Mouse (Mus musculus): ENCODE measurements around the gene Cbarp. TPM values are rescaled to one million over a fixed set of nuclear protein-coding genes. Genes with fewer than 3 reads are reported as not detected.

The Cbarp gene
- polyA plus RNA-seq, 1 experiment = 3.8 TPM

- peaks cover 33% of the 10 kb centered on the region for H3K4me1 ChIP-seq (ENCODE audit: control insufficient read depth, insufficient read depth, low read length)
- H3K36me3 ChIP-seq (ENCODE audit: control insufficient read depth, insufficient read depth, low read length) = no peaks in the 10 kb centered on the region
- H3K27ac ChIP-seq (ENCODE audit: control insufficient read depth, insufficient read depth, low read depth, low read length) = peak overlapping the region; percentile 15; the same call in 1 of the 2 replicates
- peak overlapping the region; percentile 68 for H3K4me3 ChIP-seq (ENCODE audit: control insufficient read depth, low read depth, low read length)
- H3K27me3 ChIP-seq (ENCODE audit: control insufficient read depth, insufficient read depth, low read length) = no peaks in the 10 kb centered on the region
- TF ChIP-seq POLR2A (IDR thresholded peaks at IDR 0.05; ENCODE audit: control insufficient read depth, low read depth, low read length) = no peak
- no peak for TF ChIP-seq CTCF (IDR thresholded peaks at IDR 0.05; ENCODE audit: control insufficient read depth, insufficient read depth, insufficient replicate concordance, low read depth, low read length)
Measured at GRCm38 (mm10) chr10:80164161-80164997, 23.7 kb upstream of the Cbarp start.

GRCm38 (mm10) chr10:80163721-80164120 is 23.1 kb upstream of the Cbarp start:
- TF ChIP-seq CTCF (IDR thresholded peaks at IDR 0.05; ENCODE audit: control insufficient read depth, insufficient read depth, insufficient replicate concordance, low read depth, low read length) = no peak
- TF ChIP-seq POLR2A (IDR thresholded peaks at IDR 0.05; ENCODE audit: control insufficient read depth, low read depth, low read length) = no peak
- no peaks in the 10 kb centered on the region for H3K27me3 ChIP-seq (ENCODE audit: control insufficient read depth, insufficient read depth, low read length)
- H3K36me3 ChIP-seq (ENCODE audit: control insufficient read depth, insufficient read depth, low read length) = no peaks in the 10 kb centered on the region
- no peak overlapping the region; the same call in 1 of the 2 replicates for H3K27ac ChIP-seq (ENCODE audit: control insufficient read depth, insufficient read depth, low read depth, low read length)
- H3K4me1 ChIP-seq (ENCODE audit: control insufficient read depth, insufficient read depth, low read length) = peaks cover 39% of the 10 kb centered on the region
- no peak overlapping the region for H3K4me3 ChIP-seq (ENCODE audit: control insufficient read depth, low read depth, low read length)

DNA sequence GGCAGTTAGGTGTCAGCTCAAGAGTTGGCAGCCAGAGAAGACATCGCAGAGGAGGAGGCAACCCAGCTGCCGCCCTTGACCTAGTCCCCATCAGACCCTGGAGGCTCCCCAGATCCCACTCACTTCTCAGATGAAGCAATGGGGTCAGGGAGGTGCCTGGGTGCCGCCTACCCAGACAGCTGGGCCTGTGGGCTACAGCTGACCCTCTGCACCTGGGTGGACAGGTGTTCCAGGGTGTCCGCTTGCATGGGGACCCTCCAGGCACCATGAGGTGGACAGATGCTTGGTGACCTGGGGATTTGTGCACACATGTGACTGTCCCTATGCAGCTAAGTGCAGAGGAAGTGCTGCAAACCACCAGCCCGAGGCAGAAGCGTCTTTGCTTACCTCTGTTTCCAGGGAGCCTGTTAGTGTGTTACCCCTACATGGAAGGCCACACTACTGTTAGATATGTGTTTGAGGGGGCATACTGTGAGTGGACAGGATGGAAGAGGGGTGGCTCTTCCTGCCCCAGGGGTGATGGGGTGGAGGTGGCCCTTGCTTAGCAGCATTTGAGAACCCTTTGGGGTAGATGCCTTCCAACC is 22.2 kb upstream of the Cbarp start:
- H3K4me3 ChIP-seq (ENCODE audit: control insufficient read depth, low read depth, low read length) = no peak overlapping the region
- no peaks in the 10 kb centered on the region for H3K36me3 ChIP-seq (ENCODE audit: control insufficient read depth, insufficient read depth, low read length)
- TF ChIP-seq POLR2A (IDR thresholded peaks at IDR 0.05; ENCODE audit: control insufficient read depth, low read depth, low read length) (no peak), CTCF (IDR thresholded peaks at IDR 0.05; ENCODE audit: control insufficient read depth, insufficient read depth, insufficient replicate concordance, low read depth, low read length) (no peak)
- H3K27me3 ChIP-seq (ENCODE audit: control insufficient read depth, insufficient read depth, low read length) = no peaks in the 10 kb centered on the region
- peaks cover 45% of the 10 kb centered on the region for H3K4me1 ChIP-seq (ENCODE audit: control insufficient read depth, insufficient read depth, low read length)
- 0 out of 2 replicates have a peak overlapping the region, but pooled peaks have one; percentile 10 for H3K27ac ChIP-seq (ENCODE audit: control insufficient read depth, insufficient read depth, low read depth, low read length)

DNA sequence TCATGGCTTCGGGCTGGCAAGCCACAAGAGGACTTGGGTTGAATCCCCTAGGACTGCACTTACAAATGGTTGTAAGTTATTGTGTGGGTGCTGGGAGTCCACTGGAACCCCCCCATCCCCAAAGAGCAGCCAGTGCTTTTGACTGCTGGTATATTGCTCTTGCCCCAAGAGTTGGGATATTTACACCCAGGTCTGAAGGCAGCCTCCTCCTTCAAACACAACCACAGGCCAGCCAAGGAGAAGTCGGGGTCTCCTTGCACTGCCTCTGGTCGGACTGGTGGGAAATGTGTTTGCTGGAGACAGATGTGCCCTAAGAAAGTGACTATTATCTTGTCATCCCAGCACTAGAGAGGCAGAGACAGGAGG is 21.6 kb upstream of the Cbarp start:
- TF ChIP-seq POLR2A (IDR thresholded peaks at IDR 0.05; ENCODE audit: control insufficient read depth, low read depth, low read length) (no peak), CTCF (IDR thresholded peaks at IDR 0.05; ENCODE audit: control insufficient read depth, insufficient read depth, insufficient replicate concordance, low read depth, low read length) (no peak)
- H3K4me1 ChIP-seq (ENCODE audit: control insufficient read depth, insufficient read depth, low read length) = peaks cover 45% of the 10 kb centered on the region
- peak overlapping the region; percentile 10; the same call in 1 of the 2 replicates for H3K27ac ChIP-seq (ENCODE audit: control insufficient read depth, insufficient read depth, low read depth, low read length)
- H3K27me3 ChIP-seq (ENCODE audit: control insufficient read depth, insufficient read depth, low read length) = no peaks in the 10 kb centered on the region
- no peak overlapping the region for H3K4me3 ChIP-seq (ENCODE audit: control insufficient read depth, low read depth, low read length)
- no peaks in the 10 kb centered on the region for H3K36me3 ChIP-seq (ENCODE audit: control insufficient read depth, insufficient read depth, low read length)

DNA sequence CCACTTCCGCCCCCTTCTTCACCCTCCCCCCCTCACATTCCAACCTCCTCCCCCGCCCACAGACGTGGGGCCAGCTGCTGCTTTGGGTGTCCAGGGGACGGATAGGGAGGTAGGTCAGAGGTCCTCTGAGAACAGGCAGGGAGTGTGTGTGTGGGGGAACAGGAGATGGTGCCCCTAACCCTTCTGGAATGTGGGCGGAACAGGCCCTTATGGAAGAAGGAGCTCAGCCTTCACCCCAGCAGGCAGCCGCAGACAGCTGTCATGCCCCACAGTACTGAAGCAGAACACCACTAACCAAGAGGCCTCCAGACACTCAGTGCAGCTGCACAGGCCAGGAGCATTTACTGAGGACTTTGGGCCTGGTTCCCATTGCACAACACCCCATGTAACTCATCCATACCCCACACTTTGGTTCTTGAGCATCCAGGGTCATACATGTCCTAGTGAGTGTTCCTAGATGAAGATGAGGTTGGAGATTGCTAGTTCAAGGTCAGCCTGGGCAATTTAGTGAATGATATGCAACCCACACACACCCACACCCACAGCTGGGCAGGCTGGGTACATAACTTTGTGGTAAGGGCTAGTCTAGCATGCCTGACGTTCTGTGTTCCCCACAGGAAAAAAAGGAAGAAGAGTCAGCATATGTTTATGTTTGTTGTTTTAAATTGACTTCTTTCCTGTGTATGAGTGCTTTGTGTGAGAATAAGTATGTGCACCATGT is 21.0 kb upstream of the Cbarp start:
- no peaks in the 10 kb centered on the region for H3K27me3 ChIP-seq (ENCODE audit: control insufficient read depth, insufficient read depth, low read length)
- H3K36me3 ChIP-seq (ENCODE audit: control insufficient read depth, insufficient read depth, low read length) = no peaks in the 10 kb centered on the region
- H3K4me1 ChIP-seq (ENCODE audit: control insufficient read depth, insufficient read depth, low read length) = peaks cover 43% of the 10 kb centered on the region
- no peak overlapping the region for H3K4me3 ChIP-seq (ENCODE audit: control insufficient read depth, low read depth, low read length)
- peak overlapping the region; percentile 23 for H3K27ac ChIP-seq (ENCODE audit: control insufficient read depth, insufficient read depth, low read depth, low read length)
- TF ChIP-seq CTCF (IDR thresholded peaks at IDR 0.05; ENCODE audit: control insufficient read depth, insufficient read depth, insufficient replicate concordance, low read depth, low read length) = no peak

- TF ChIP-seq POLR2A (IDR thresholded peaks at IDR 0.05; ENCODE audit: control insufficient read depth, low read depth, low read length) (0 out of 2 replicates have a peak, but pooled peaks have one; percentile 33), CTCF (IDR thresholded peaks at IDR 0.05; ENCODE audit: control insufficient read depth, insufficient read depth, insufficient replicate concordance, low read depth, low read length) (no peak)
- peak overlapping the region; percentile 23 for H3K4me3 ChIP-seq (ENCODE audit: control insufficient read depth, low read depth, low read length)
- H3K36me3 ChIP-seq (ENCODE audit: control insufficient read depth, insufficient read depth, low read length) = no peaks in the 10 kb centered on the region
- peak overlapping the region; percentile 88 for H3K27ac ChIP-seq (ENCODE audit: control insufficient read depth, insufficient read depth, low read depth, low read length)
- H3K4me1 ChIP-seq (ENCODE audit: control insufficient read depth, insufficient read depth, low read length) = peaks cover 43% of the 10 kb centered on the region
- H3K27me3 ChIP-seq (ENCODE audit: control insufficient read depth, insufficient read depth, low read length) = no peaks in the 10 kb centered on the region
Measured at GRCm38 (mm10) chr10:80160455-80161371, 20.1 kb upstream of the Cbarp start.

All from testis, adult 2 months (tissue).